Mouse (Mus musculus) ES-Bruce4 (cell line): ENCODE measurements around the gene Otulin.

ENCODE experiments used
- CTCF ChIP-seq: IDR thresholded peaks from one replicate; pipeline ENCODE4 v1.8.1; 2011; ENCODE audit warnings: low read depth, low read length
- POLR2A ChIP-seq: IDR thresholded peaks from one replicate; pipeline ENCODE4 v1.8.1; 2011; ENCODE audit warnings: low read length; ENCODE audit not compliant: insufficient read depth

- TF ChIP-seq CTCF: no peak
- no peak for TF ChIP-seq POLR2A
Observed at GRCm38 (mm10) chr15:27625014-27625889, 5.2 kb downstream of the Otulin start.
